7 mouse cellular contexts compared by ENCODE assay signal in the genomic region with DNA sequence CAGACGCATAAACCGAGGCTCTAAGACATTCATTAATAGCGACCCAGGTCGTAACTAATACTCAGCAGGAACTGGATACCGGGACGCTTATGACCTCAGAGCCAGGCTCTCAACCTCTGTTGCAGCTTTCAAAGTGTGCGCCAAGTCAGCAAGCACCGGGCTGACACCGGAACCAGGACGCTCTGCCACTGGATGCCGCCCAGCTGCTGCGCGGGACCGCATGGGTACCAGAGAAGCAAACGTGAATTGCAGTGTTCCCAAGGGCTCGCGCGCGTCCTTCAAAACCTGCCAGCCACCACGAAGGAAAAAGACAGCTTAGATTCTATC. TPM values are rescaled to one million over a fixed set of nuclear protein-coding genes. Genes with fewer than 3 reads are reported as not detected.
DNase-seq lines count a peak whose midpoint lies in the region; ATAC-seq and TF ChIP-seq lines count a peak whose summit lies in the region.

No protein-coding gene starts in this region.

- DNase-seq in spleen, adult 2 months (ENCODE audit: low read depth in 1 of 2, low spot score in 2 of 2) = no peak
- DNase-seq in spleen, adult 18-20 months = no peak
- peak; percentile 19 for DNase-seq in heart, postnatal 4 days
- peak; percentile 61 for DNase-seq in limb, embryonic 10.5 days (ENCODE audit: low spot score)

- WGBS in spleen, adult 2 months = 7% methylated on average over 20 of the region's 20 CpGs
- WGBS in embryonic facial prominence, embryonic 12.5 days = 1% methylated on average over 20 of the region's 20 CpGs
- WGBS in limb, embryonic 10.5 days = 2% methylated on average over 20 of the region's 20 CpGs
- under 1% methylated on average over 20 of the region's 20 CpGs for WGBS in midbrain, embryonic 16.5 days

- H3K36me3 ChIP-seq in spleen, adult 2 months (ENCODE audit: control insufficient read depth, insufficient read depth, low read length) = no peaks in the 10 kb centered on the region
- H3K36me3 ChIP-seq in embryonic facial prominence, embryonic 12.5 days = no peaks in the 10 kb centered on the region
- peaks cover 10% of the 10 kb centered on the region for H3K36me3 ChIP-seq in limb, embryonic 10.5 days
- no peaks in the 10 kb centered on the region for H3K36me3 ChIP-seq in midbrain, embryonic 16.5 days (ENCODE audit: control insufficient read depth, insufficient read depth, low read length)

- H3K27ac ChIP-seq in spleen, adult 2 months (ENCODE audit: insufficient read depth, low read length) = no peak overlapping the region
- no peak overlapping the region for H3K27ac ChIP-seq in embryonic facial prominence, embryonic 12.5 days
- H3K27ac ChIP-seq in limb, embryonic 10.5 days = peak overlapping the region; percentile 96
- H3K27ac ChIP-seq in midbrain, embryonic 16.5 days (ENCODE audit: low read length) = peak overlapping the region; percentile 92

- peaks cover 9% of the 10 kb centered on the region for H3K27me3 ChIP-seq in spleen, adult 2 months (ENCODE audit: control insufficient read depth, insufficient read depth, low read length)
- no peaks in the 10 kb centered on the region for H3K27me3 ChIP-seq in embryonic facial prominence, embryonic 12.5 days
- no peaks in the 10 kb centered on the region for H3K27me3 ChIP-seq in limb, embryonic 10.5 days (ENCODE audit: low read depth, poor library complexity, severe bottlenecking)
- H3K27me3 ChIP-seq in midbrain, embryonic 16.5 days (ENCODE audit: control insufficient read depth, insufficient read depth, low read depth, low read length) = no peaks in the 10 kb centered on the region

- peak overlapping the region; percentile 85 for H3K4me2 ChIP-seq in embryonic facial prominence, embryonic 12.5 days (replicated peaks)
- peak overlapping the region; percentile 88 for H3K4me2 ChIP-seq in midbrain, embryonic 16.5 days (ENCODE audit: low read length)

- H3K9me3 ChIP-seq in embryonic facial prominence, embryonic 12.5 days = no peaks in the 10 kb centered on the region
- no peaks in the 10 kb centered on the region for H3K9me3 ChIP-seq in limb, embryonic 10.5 days (replicated peaks)
- H3K9me3 ChIP-seq in midbrain, embryonic 16.5 days (replicated peaks; ENCODE audit: control insufficient read depth, low read length, poor library complexity, severe bottlenecking) = no peaks in the 10 kb centered on the region

- peaks cover 8% of the 10 kb centered on the region for H3K4me1 ChIP-seq in spleen, adult 2 months (ENCODE audit: control insufficient read depth, insufficient read depth, insufficient read length)
- peaks cover 40% of the 10 kb centered on the region for H3K4me1 ChIP-seq in embryonic facial prominence, embryonic 12.5 days
- H3K4me1 ChIP-seq in limb, embryonic 10.5 days = peaks cover 59% of the 10 kb centered on the region
- peaks cover 31% of the 10 kb centered on the region for H3K4me1 ChIP-seq in midbrain, embryonic 16.5 days (ENCODE audit: control insufficient read depth, insufficient read depth, low read length)

- no peak for TF ChIP-seq POLR2A in spleen, adult 2 months (IDR thresholded peaks at IDR 0.05; ENCODE audit: low read depth, low read length)

- TF ChIP-seq CTCF in spleen, adult 2 months (IDR thresholded peaks at IDR 0.05; ENCODE audit: extremely low read depth, insufficient read depth, insufficient read length, insufficient replicate concordance) = no peak

- H3K4me3 ChIP-seq in spleen, adult 2 months (ENCODE audit: extremely low read depth, insufficient read depth, insufficient read length) = peak overlapping the region; percentile 66; the same call in 1 of the 2 replicates
- H3K4me3 ChIP-seq in embryonic facial prominence, embryonic 12.5 days = peak overlapping the region; percentile 72
- H3K4me3 ChIP-seq in limb, embryonic 10.5 days = peak overlapping the region; percentile 83
- H3K4me3 ChIP-seq in midbrain, embryonic 16.5 days (ENCODE audit: low read depth, low read length) = peak overlapping the region; percentile 71

- ATAC-seq in embryonic facial prominence, embryonic 12.5 days (ENCODE audit: insufficient number of reproducible peaks, insufficient read depth, low FRiP score, low TSS enrichment) = no peak
- no peak for ATAC-seq in midbrain, embryonic 16.5 days
- no peak for ATAC-seq in megakaryocyte-erythroid progenitor cell, adult 5-6 weeks (replicated peaks; ENCODE audit: low FRiP score, low TSS enrichment, poor library complexity, severe bottlenecking)

- H3K9ac ChIP-seq in embryonic facial prominence, embryonic 12.5 days = peak overlapping the region; percentile 78
- H3K9ac ChIP-seq in midbrain, embryonic 16.5 days (ENCODE audit: low read depth, low read length) = peak overlapping the region; percentile 73

RNA-seq across cellular contexts. Expression of a gene that starts 1.4 kb away (rescaled TPM):
- 4.1 and 4.3 TPM in 2 replicates for polyA plus RNA-seq in spleen, adult 2 months (2012; rRNA removed)
- 38.9 and 39.1 TPM in 2 replicates for polyA plus RNA-seq in embryonic facial prominence, embryonic 12.5 days (2016; fragmentation: Nextera tagmentation; extraction: Ambion mirVana)
- total RNA-seq in heart, postnatal 4 days (2021) = 10 to 100 TPM; 14.7 to 18.2 TPM
- 23.8 and 30.8 TPM in 2 replicates for polyA plus RNA-seq in limb, embryonic 10.5 days (2016; fragmentation: Nextera tagmentation; extraction: Ambion mirVana)
- polyA plus RNA-seq in midbrain, embryonic 16.5 days (2015; fragmentation: Nextera tagmentation; extraction: Ambion mirVana) = 23.5 and 30.5 TPM in 2 replicates
- 8.3 and 23.6 TPM in 2 replicates for total RNA-seq in megakaryocyte-erythroid progenitor cell, adult 5-6 weeks (2014; fragmentation: Nextera tagmentation)
- 11.6 and 14.2 TPM in 2 replicates for total RNA-seq in megakaryocyte-erythroid progenitor cell, adult 5-6 weeks (2017)

Comparison
In these comparisons a context has a peak if more than half of its experiments do, and no peak if none do; other contexts are left out.
1. DNase-seq: peak in heart, postnatal 4 days (single experiment) and limb, embryonic 10.5 days (single experiment); none in spleen, adult 2 months (0 of 2) and spleen, adult 18-20 months (0 of 2).
2. H3K27ac ChIP-seq: peak in limb, embryonic 10.5 days (single experiment) and midbrain, embryonic 16.5 days (single experiment); none in spleen, adult 2 months (single experiment) and embryonic facial prominence, embryonic 12.5 days (single experiment).
3. Peak in every context shown above with its lines, with median percentiles within 50 percentile points of each other: H3K4me3 ChIP-seq.